Mouse (Mus musculus): Measurements from ENCODE around the gene Sf3b4.

DNA sequence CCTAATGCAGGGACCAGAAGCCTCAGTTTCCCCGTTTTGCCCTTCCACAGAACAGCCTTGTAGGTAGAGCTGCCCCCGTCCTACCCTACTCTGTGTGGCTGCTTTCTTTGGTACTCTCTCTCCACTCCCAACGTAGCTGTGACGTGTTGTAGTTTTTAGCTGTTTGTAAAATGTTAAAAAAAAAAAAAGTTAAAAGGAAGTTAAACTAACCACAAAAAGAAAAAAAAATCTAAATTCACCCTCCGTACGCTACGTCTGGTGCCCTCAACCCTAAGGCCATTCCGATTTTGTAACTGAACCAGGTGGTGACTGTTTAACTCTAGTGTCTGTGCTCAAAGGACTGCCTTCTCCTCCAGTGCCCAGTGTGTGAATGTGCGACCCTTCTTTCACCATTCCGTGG, 22.8 kb downstream of the Sf3b4 start:
- TF ChIP-seq POLR2A (IDR thresholded peaks at IDR 0.05; ENCODE audit: low read depth, low read length) = no peak
- TF ChIP-seq CTCF (conservative IDR thresholded peaks at IDR 0.05; ENCODE audit: insufficient read depth, insufficient read length, low read depth, low read length) = no peak

All from kidney, adult 2 months (tissue).